Mouse (Mus musculus) midbrain, embryonic 16.5 days (tissue): ENCODE measurements around the gene Cldn13. TPM values are rescaled to one million over a fixed set of nuclear protein-coding genes. Genes with fewer than 3 reads are reported as not detected.
"Not testable (repeated sequence)": the region's sequence is repeated elsewhere in the genome, so short reads cannot be mapped to it uniquely, and the experiment has no call there.

ENCODE experiments used
- ATAC-seq: fragments of 200-750 bp; cut with Nextera tagmentation; 2 replicates; pipeline ENCODE4 v1.8.0; 2017; ENCODE audit warnings: moderate TSS enrichment
- H3K27ac ChIP-seq: fragments of 300-500 bp; sonication (generic); 2 replicates; pipeline ENCODE4 v1.5.1; 2014; ENCODE audit warnings: mild to moderate bottlenecking, low read length, mixed read lengths
- H3K27me3 ChIP-seq: fragments of 300-500 bp; sonication (generic); 2 replicates; pipeline ENCODE4 v1.6.1; 2014; ENCODE audit warnings: low read depth, low read length, mixed read lengths; ENCODE audit not compliant: control insufficient read depth, insufficient read depth
- H3K36me3 ChIP-seq: fragments of 300-500 bp; sonication (generic); 2 replicates; pipeline ENCODE4 v1.6.1; 2014; ENCODE audit warnings: mild to moderate bottlenecking, low read length, moderate library complexity, mixed read lengths; ENCODE audit not compliant: control insufficient read depth, insufficient read depth
- H3K4me1 ChIP-seq: fragments of 300-500 bp; sonication (generic); 2 replicates; pipeline ENCODE4 v1.6.1; 2014; ENCODE audit warnings: mild to moderate bottlenecking, low read length, mixed read lengths; ENCODE audit not compliant: control insufficient read depth, insufficient read depth
- H3K4me2 ChIP-seq: fragments of 300-500 bp; sonication (generic); 2 replicates; pipeline ENCODE4 v1.6.1; 2014; ENCODE audit warnings: mild to moderate bottlenecking, low read length, mixed read lengths
- H3K4me3 ChIP-seq: fragments of 300-500 bp; sonication (generic); 2 replicates; pipeline ENCODE4 v1.5.1; 2014; ENCODE audit warnings: low read depth, mild to moderate bottlenecking, low read length, moderate library complexity, mixed read lengths
- H3K9ac ChIP-seq: fragments of 300-500 bp; sonication (generic); 2 replicates; pipeline ENCODE4 v1.6.1; 2014; ENCODE audit warnings: low read depth, low read length, mixed read lengths
- H3K9me3 ChIP-seq: fragments of 300-500 bp; sonication (generic); replicated peaks from 2 replicates; pipeline ENCODE4 v1.6.1; 2014; ENCODE audit warnings: mild to moderate bottlenecking, low read length, mixed read lengths; ENCODE audit not compliant: control insufficient read depth, poor library complexity, severe bottlenecking
- WGBS: fragments of 180-500 bp; shearing (Covaris S2); extraction: QIAGEN DNeasy Blood & Tissue Kit; methylation state at CpG from one replicate; pipeline ENCODE4 v1.1.7; 2014; 5-methylcytosine and 5-hydroxymethylcytosine counted together
- polyA plus RNA-seq: library from polyadenylated mRNA; unstranded; fragments of >200 nt; fragmentation: Nextera tagmentation; extraction: Ambion mirVana; gene quantifications from 2 replicates; pipeline ENCODE4 v1.2.1, GENCODE M21; 2015

The Cldn13 gene
- polyA plus RNA-seq, 1 experiment from 2014 or later, result not detected

DNA sequence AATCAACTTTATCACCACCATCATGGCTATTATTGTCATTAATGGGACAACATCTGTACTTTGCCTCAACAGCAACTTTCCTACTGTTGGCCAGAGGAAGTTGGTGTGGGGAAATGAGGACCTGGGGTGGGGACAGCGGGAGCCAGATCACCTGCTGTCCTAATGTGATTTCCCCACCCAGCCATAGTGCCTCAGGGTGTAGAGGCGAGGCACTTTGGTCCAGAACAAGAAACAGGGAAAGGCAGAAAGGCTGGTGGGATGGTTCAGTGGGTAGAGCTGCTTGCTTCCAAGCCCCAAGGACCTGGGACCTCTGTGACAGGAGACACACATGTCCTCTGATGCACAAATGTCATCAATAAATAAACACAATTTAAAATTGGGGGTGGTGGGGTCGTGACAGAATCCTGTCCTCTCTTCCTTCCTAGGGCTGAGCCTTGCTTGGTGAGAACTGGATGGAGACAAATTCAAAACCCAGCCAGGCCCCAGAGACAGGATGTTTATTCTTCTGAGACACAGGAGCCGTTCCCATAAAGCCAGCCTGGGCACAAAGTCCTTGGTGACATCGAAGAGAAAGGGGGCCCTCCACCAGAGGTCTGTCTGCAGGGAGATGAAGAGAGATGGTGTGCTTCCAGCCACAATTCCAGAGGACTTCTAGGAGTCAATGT lies 32.2 kb upstream of the Cldn13 start:
- no peak overlapping the region for H3K4me3 ChIP-seq
- no peak overlapping the region for H3K27ac ChIP-seq
- no peaks in the 10 kb centered on the region; the same call in 1 of the 2 replicates for H3K4me1 ChIP-seq
- H3K9me3 ChIP-seq, result no peaks in the 10 kb centered on the region
- no peak overlapping the region for H3K9ac ChIP-seq
- ATAC-seq, result no peak
- 69% methylated on average over 5 of the region's 5 CpGs for WGBS
- H3K36me3 ChIP-seq, result no peaks in the 10 kb centered on the region
- peaks cover 25% of the 10 kb centered on the region for H3K27me3 ChIP-seq
- no peak overlapping the region for H3K4me2 ChIP-seq

DNA sequence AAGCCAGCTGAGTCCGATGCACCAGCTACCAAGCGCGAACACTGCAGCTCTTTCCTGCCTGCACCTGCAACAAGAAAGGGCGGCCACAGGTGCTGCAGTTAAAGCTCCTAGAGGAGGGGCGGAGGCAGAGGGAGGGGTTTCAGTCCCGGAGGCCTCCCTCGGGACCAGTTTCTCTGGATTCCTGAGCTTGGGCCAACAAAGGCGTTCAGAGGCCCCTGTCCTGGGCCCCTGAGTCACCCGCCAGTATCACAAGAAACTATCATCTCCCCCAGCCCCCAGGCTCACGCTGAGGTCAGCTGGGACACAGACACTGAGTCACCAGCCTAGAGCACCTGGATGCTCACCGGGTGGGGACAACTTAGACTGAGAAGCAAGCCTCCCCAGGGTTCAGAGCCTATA lies 31.5 kb upstream of the Cldn13 start, which contains the start of gene Cldn4:
Gene Cldn4 (minus strand): TSS at position 78 of the 399 bp plus-strand sequence.
- Histone ChIP-seq H3K36me3 (no peaks in the 10 kb centered on the region), H3K4me2 (no peak within 1 kb of the TSS), H3K4me3 (no peak within 1 kb of the TSS), H3K27ac (no peak within 1 kb of the TSS), H3K4me1 (no peaks in the 10 kb centered on the region; the same call in 1 of the 2 replicates), H3K9ac (no peak within 1 kb of the TSS), H3K27me3 (peaks cover 25% of the 10 kb centered on the region), H3K9me3 (no peaks in the 10 kb centered on the region)
- 7% methylated on average over 11 of the region's 11 CpGs for WGBS
- ATAC-seq, result no peak

DNA sequence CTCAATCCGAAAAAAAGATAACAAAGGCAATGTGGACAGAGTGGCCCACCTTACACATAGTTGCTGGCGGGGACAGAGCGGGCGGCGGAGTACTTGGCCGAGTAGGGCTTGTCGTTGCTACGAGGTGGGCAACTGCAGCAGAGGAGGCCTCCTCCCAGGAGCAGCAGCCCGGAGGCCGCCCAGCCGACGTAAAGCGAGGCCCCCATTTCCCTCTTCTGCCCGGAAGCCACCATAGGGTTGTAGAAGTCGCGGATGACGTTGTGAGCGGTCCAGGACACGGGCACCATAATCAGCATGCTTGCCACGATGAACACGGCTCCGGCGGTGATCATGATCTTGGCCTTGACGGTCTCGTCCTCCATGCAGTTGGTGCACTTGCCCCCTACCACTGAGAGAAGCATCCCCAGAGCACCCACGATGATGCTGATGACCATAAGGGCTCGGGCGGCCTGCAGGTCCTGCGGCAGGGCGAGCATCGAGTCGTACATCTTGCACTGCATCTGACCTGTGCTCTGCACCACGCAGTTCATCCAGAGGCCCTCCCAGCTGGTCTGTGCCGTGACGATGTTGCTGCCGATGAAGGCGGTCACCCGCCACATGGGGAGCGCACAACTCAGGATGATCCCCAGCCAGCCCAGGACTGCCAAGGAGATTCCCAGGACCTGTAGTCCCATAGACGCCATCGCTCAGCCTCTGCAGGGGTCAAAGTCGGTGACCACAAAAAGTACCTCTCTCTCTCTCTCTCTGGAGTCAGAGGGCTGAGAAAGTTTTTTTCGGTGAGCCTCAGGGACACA lies 30.9 kb upstream of the Cldn13 start:
- Histone ChIP-seq H3K9ac (no peak overlapping the region), H3K27ac (no peak overlapping the region), H3K27me3 (peaks cover 25% of the 10 kb centered on the region), H3K4me1 (no peaks in the 10 kb centered on the region; the same call in 1 of the 2 replicates), H3K4me2 (no peak overlapping the region), H3K36me3 (no peaks in the 10 kb centered on the region), H3K4me3 (no peak overlapping the region), H3K9me3 (no peaks in the 10 kb centered on the region)
- WGBS, result 14% methylated on average over 43 of the region's 43 CpGs
- no peak for ATAC-seq

DNA sequence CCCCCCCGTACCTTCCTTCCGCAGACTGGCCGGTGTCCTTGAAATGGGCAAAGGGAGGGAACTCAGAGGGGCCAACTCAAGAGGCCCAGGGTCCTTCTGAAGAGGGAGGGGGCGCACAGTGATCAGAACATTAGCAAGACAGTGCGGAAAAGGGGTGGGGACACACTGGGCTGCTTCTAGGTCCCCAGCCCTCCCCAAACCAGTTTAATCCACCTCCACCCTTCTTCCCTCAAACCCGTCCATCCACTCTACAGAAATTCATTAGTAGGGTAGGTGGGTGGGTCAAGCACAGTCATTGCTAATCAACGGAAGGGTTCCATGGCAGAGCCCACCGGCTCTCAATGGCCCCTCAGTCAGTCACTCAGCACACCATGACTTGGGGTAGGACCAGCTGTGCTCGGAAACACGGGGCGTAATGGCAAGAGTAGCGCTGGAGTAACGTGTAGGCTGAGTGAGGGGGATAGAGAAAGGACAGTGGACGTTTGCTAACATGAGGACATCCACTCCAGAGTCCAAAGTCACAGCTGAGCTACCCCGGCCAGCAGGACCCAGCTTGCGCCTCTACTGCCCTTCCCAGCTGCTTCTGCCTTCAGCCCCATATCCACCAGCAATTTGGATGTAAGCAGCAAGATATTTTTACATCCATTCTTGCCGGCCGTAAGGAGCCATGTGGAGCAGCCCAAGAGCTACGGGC lies 30.1 kb upstream of the Cldn13 start:
- ATAC-seq, result no peak
- H3K9me3 ChIP-seq, result no peaks in the 10 kb centered on the region
- 44% methylated on average over 16 of the region's 19 CpGs for WGBS

DNA sequence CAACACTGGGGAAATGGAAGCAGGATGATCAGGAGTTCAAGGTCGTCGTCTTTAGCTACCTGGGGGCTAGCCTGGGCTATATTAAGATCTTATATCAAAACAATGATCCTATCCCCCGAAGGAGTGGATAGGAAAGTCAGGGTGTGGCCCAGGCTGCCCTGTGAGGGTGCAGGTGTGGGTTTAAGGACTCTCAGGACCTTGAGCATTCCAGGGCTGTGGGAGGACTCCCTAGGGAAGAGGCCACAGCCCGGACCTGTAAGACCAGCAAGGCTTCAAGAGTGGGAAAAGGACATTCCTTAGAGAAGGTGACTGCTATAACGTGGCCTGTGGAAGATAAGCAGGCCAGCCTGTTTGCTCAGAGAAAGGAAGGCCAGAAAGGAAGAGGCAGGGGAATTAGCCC lies 28.9 kb upstream of the Cldn13 start:
- H3K27ac ChIP-seq, result no peak overlapping the region
- H3K4me1 ChIP-seq, result no peaks in the 10 kb centered on the region; the same call in 1 of the 2 replicates
- no peak overlapping the region for H3K4me2 ChIP-seq
- 84% methylated on average over 5 of the region's 5 CpGs for WGBS
- H3K4me3 ChIP-seq, result no peak overlapping the region
- peaks cover 25% of the 10 kb centered on the region for H3K27me3 ChIP-seq
- no peak overlapping the region for H3K9ac ChIP-seq
- H3K36me3 ChIP-seq, result no peaks in the 10 kb centered on the region
- no peak for ATAC-seq
- no peaks in the 10 kb centered on the region for H3K9me3 ChIP-seq

More for the DNA sequence above, 30.1 kb upstream of the Cldn13 start:
- Histone ChIP-seq H3K4me3 (no peak overlapping the region), H3K36me3 (no peaks in the 10 kb centered on the region), H3K4me2 (no peak overlapping the region), H3K27me3 (peaks cover 25% of the 10 kb centered on the region), H3K4me1 (no peaks in the 10 kb centered on the region; the same call in 1 of the 2 replicates), H3K27ac (no peak overlapping the region), H3K9ac (no peak overlapping the region)

DNA sequence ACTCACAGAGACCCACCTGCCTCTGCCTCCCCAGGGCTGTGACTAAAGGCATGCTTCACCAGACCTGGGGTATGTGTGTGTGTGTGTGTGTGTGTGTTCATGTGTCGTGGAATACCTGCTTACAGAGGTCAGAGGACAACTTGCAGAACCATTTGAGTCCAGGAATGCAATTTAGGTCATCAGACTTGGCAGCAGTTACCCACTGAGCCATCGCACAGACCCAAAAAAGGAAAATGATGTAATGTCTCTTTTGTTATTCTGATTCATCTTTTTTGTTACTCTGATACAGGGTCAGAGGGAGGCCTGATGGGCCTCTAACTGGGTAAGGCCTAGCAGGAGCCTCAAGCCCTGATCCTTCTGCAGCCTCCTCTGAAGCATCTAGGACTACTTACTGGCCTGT lies 27.4 kb upstream of the Cldn13 start:
- H3K27me3 ChIP-seq, result peaks cover 25% of the 10 kb centered on the region
- H3K4me2 ChIP-seq, result no peak overlapping the region
- H3K36me3 ChIP-seq, result no peaks in the 10 kb centered on the region
- no peaks in the 10 kb centered on the region; the same call in 1 of the 2 replicates for H3K4me1 ChIP-seq
- ATAC-seq, result no peak
- no peak overlapping the region for H3K9ac ChIP-seq
- H3K9me3 ChIP-seq, result no peaks in the 10 kb centered on the region
- no peak overlapping the region for H3K4me3 ChIP-seq
- 67% methylated on average over 2 of the region's 2 CpGs for WGBS
- no peak overlapping the region for H3K27ac ChIP-seq

DNA sequence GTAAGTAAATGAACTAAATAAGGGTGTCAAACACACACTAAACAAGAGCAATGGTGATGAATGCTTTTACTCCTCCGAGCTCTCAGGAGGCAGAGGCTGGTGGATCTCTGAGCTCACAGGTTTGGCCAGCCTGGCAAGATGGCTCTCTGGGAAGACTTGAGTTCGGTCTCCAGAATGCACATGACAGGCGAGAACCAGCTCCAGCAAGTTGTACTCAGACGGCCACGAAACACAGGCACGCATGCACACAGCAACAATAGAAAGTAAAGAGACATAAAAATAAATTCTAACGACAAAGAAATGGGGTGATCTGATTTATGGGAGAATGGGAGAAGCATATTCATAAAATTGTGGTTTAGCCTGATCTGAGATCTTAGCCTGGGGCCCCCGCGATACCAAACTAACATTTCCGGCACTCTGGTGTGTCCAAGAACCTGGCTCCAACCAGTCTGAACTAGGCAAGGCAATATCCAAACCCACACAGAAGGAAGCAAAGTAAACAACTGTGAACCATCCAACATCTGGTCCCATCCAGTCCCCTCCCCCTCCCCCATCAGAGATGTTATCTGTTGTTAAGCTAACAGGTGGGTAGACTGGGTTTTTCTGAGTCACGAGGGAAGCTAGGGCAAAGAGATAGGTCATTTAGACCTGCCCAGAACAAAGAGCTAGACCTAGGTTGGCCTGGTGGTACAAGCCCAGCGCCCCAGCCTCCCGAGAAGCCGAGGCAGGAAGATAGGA lies 26.3 kb upstream of the Cldn13 start:
- Histone ChIP-seq H3K27me3 (peaks cover 20% of the 10 kb centered on the region), H3K9me3 (no peaks in the 10 kb centered on the region), H3K27ac (no peak overlapping the region), H3K4me3 (no peak overlapping the region), H3K9ac (no peak overlapping the region), H3K36me3 (no peaks in the 10 kb centered on the region), H3K4me2 (no peak overlapping the region), H3K4me1 (no peaks in the 10 kb centered on the region; the same call in 1 of the 2 replicates)
- ATAC-seq, result no peak
- WGBS, result 89% methylated on average over 14 of the region's 14 CpGs

DNA sequence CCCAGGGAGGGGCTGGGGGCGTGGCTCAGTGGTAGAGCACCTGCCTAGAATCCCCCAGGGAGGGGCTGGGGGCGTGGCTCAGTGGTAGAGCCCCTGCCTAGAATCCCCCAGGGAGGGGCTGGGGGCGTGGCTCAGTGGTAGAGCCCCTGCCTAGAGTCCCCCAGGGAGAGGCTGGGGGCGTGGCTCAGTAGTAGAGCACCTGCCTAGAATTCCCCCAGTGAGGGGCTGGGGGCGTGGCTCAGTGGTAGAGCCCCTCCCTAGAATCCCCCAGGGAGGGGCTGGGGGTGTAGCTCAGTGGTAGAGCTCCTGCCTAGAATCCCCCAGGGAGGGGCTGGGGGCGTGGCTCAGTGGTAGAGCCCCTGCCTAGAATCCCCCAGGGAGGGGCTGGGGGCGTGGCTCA lies 24.2 kb upstream of the Cldn13 start:
- not testable (repeated sequence) for H3K4me1 ChIP-seq, H3K36me3 ChIP-seq, ATAC-seq, H3K27me3 ChIP-seq, H3K4me2 ChIP-seq, H3K9me3 ChIP-seq, H3K9ac ChIP-seq, H3K4me3 ChIP-seq, H3K27ac ChIP-seq
- 86% methylated on average over 2 of the region's 7 CpGs for WGBS
